Mouse (Mus musculus) telencephalon, adult 2 months (tissue): ENCODE data around the gene Rai14.

Experiments
- DNase-seq: peaks from one replicate; pipeline ENCODE4 v3.0.0-alpha.2; 2011; ENCODE audit warnings: low read depth, low spot score

Gene Rai14

GRCm38 (mm10) chr15:10652931-10653475 is 61.4 kb downstream of the Rai14 start:
- DNase-seq: no peak

- DNase-seq: no peak
Observed at GRCm38 (mm10) chr15:10648372-10649109, 65.9 kb downstream of the Rai14 start.

- no peak for DNase-seq
Observed at GRCm38 (mm10) chr15:10646297-10646696, 68.1 kb downstream of the Rai14 start.

- DNase-seq: no peak
Observed at GRCm38 (mm10) chr15:10645101-10645500, 69.3 kb downstream of the Rai14 start.

- DNase-seq: no peak
Observed at GRCm38 (mm10) chr15:10643819-10644218, 70.6 kb downstream of the Rai14 start.

GRCm38 (mm10) chr15:10643224-10643623 is 71.2 kb downstream of the Rai14 start:
- no peak for DNase-seq

GRCm38 (mm10) chr15:10642419-10642818 is 72.0 kb downstream of the Rai14 start:
- DNase-seq: no peak

- no peak for DNase-seq
Observed at GRCm38 (mm10) chr15:10640721-10641120, 73.7 kb downstream of the Rai14 start.

GRCm38 (mm10) chr15:10637251-10637793 is 77.1 kb downstream of the Rai14 start:
- DNase-seq: no peak

- no peak for DNase-seq
Observed at GRCm38 (mm10) chr15:10636844-10637243, 77.6 kb downstream of the Rai14 start.

- DNase-seq: no peak
Observed at GRCm38 (mm10) chr15:10635121-10635520, 79.3 kb downstream of the Rai14 start.

- DNase-seq: no peak
Observed at GRCm38 (mm10) chr15:10634176-10634575, 80.2 kb downstream of the Rai14 start.

GRCm38 (mm10) chr15:10633381-10633780 is 81.0 kb downstream of the Rai14 start:
- no peak for DNase-seq

- no peak for DNase-seq
Observed at GRCm38 (mm10) chr15:10632581-10632980, 81.8 kb downstream of the Rai14 start.

- peak; percentile 31 for DNase-seq
Observed at GRCm38 (mm10) chr15:10632060-10632459, 82.4 kb downstream of the Rai14 start.

GRCm38 (mm10) chr15:10631541-10631940 is 82.9 kb downstream of the Rai14 start:
- DNase-seq: no peak

GRCm38 (mm10) chr15:10628980-10629346 is 85.5 kb downstream of the Rai14 start:
- DNase-seq: no peak

GRCm38 (mm10) chr15:10628131-10628979 is 86.1 kb downstream of the Rai14 start:
- DNase-seq: no peak

- DNase-seq: no peak
Observed at GRCm38 (mm10) chr15:10623571-10624227, 90.7 kb downstream of the Rai14 start.

GRCm38 (mm10) chr15:10621194-10621593 is 93.2 kb downstream of the Rai14 start:
- DNase-seq: peak; percentile 70

GRCm38 (mm10) chr15:10619678-10620077 is 94.7 kb downstream of the Rai14 start:
- no peak for DNase-seq

GRCm38 (mm10) chr15:10618276-10618675 is 96.1 kb downstream of the Rai14 start:
- no peak for DNase-seq
